Mouse (Mus musculus): ENCODE measurements around the gene Dusp27. TPM values are rescaled to one million over a fixed set of nuclear protein-coding genes. Genes with fewer than 3 reads are reported as not detected.
A peak's percentile ranks its signal among the peaks of the same experiment; 100 is the strongest.

The Dusp27 gene
- total and polyA plus RNA-seq, 3 experiments = 0.11 TPM; not detected in 2

GRCm38 (mm10) chr1:166104858-166105257, 22.9 kb downstream of the Dusp27 start:
- Histone ChIP-seq H3K36me3 (replicated peaks) (no peaks in the 10 kb centered on the region), H3K4me1 (ENCODE audit: insufficient read depth, low read depth, low read length) (peaks cover 6% of the 10 kb centered on the region), H3K9me3 (replicated peaks) (no peaks in the 10 kb centered on the region), H3K27me3 (ENCODE audit: insufficient read depth, low read length) (peaks cover 5% of the 10 kb centered on the region), H3K4me3 (ENCODE audit: low read depth, low read length) (no peak overlapping the region)
- TF ChIP-seq TAL1 (conservative IDR thresholded peaks at IDR 0.05; ENCODE audit: low read depth, low read length) = no peak
- no peak for TF ChIP-seq GATA2 (IDR thresholded peaks at IDR 0.05; ENCODE audit: borderline replicate concordance, low read depth, low read length)
- TF ChIP-seq GATA1 (IDR thresholded peaks at IDR 0.05; ENCODE audit: borderline replicate concordance, low read length) = no peak
- TF ChIP-seq CTCF (IDR thresholded peaks at IDR 0.05; ENCODE audit: low read depth, low read length) = no peak
- no peak for TF ChIP-seq POLR2AphosphoS5 (IDR thresholded peaks at IDR 0.05; ENCODE audit: insufficient replicate concordance, low read depth, low read length)
- ATAC-seq (ENCODE audit: extremely low read depth, insufficient number of reproducible peaks, low FRiP score, poor library complexity, severe bottlenecking) (no peak), DNase-seq (ENCODE audit: low spot score) (no peak)

DNA sequence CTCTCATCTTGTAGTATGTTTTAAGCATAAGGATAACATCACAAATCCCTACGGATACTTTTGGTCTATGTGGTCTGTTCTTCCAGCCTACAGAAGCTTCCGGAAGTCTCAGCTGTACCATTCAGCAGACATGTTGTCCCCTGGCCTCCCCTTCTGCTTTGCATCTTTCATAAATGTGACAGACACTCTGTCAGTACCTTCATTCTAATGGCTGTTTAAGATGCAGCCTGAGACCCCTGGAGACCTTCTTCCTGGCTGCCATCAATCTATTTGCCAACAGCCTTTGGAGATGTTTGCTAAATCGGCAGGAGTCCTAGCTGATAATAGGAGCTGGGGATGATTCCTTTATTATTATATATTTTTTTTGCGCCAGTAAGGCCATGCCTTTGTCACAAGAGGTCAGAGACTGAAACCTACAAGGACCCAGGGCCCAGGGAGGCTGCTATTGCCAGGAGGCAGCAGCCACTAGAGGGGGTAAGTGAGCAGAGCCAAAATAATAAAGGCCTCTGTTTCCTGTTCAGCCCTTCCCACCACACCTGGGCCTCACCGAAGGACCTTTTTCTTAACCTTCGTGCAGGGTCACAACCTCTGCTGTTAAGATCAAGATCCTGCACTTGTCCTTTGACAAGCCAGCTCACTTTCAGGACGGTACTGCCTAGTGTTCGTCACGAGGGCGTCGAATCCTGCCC, 24.7 kb downstream of the Dusp27 start:
- no peak for DNase-seq (ENCODE audit: low spot score)
- H3K4me1 ChIP-seq (ENCODE audit: insufficient read depth, low read depth, low read length) = peaks cover 5% of the 10 kb centered on the region
- H3K27me3 ChIP-seq (ENCODE audit: insufficient read depth, low read length) = peaks cover 10% of the 10 kb centered on the region
- H3K9me3 ChIP-seq (replicated peaks) = no peaks in the 10 kb centered on the region
- no peak overlapping the region for H3K4me3 ChIP-seq (ENCODE audit: low read depth, low read length)
- ATAC-seq (ENCODE audit: extremely low read depth, insufficient number of reproducible peaks, low FRiP score, poor library complexity, severe bottlenecking) = no peak
- H3K36me3 ChIP-seq (replicated peaks) = no peaks in the 10 kb centered on the region
- peak; percentile 48 for TF ChIP-seq CTCF (IDR thresholded peaks at IDR 0.05; ENCODE audit: low read depth, low read length)
- no peak for TF ChIP-seq GATA1 (IDR thresholded peaks at IDR 0.05; ENCODE audit: borderline replicate concordance, low read length)

- Histone ChIP-seq H3K4me3 (ENCODE audit: low read depth, low read length) (no peak overlapping the region), H3K36me3 (replicated peaks) (no peaks in the 10 kb centered on the region), H3K4me1 (ENCODE audit: insufficient read depth, low read depth, low read length) (no peaks in the 10 kb centered on the region), H3K9me3 (replicated peaks) (no peaks in the 10 kb centered on the region), H3K27me3 (ENCODE audit: insufficient read depth, low read length) (peaks cover 10% of the 10 kb centered on the region; the same call in 1 of the 2 replicates)
- ATAC-seq (ENCODE audit: extremely low read depth, insufficient number of reproducible peaks, low FRiP score, poor library complexity, severe bottlenecking) (no peak), DNase-seq (ENCODE audit: low spot score) (no peak)
- TF ChIP-seq GATA2 (IDR thresholded peaks at IDR 0.05; ENCODE audit: borderline replicate concordance, low read depth, low read length) = no peak
- TF ChIP-seq GATA1 (IDR thresholded peaks at IDR 0.05; ENCODE audit: borderline replicate concordance, low read length) = no peak
- no peak for TF ChIP-seq TAL1 (conservative IDR thresholded peaks at IDR 0.05; ENCODE audit: low read depth, low read length)
- TF ChIP-seq POLR2AphosphoS5 (IDR thresholded peaks at IDR 0.05; ENCODE audit: insufficient replicate concordance, low read depth, low read length) = no peak
- no peak for TF ChIP-seq CTCF (IDR thresholded peaks at IDR 0.05; ENCODE audit: low read depth, low read length)
Observed at GRCm38 (mm10) chr1:166098120-166098519, 29.6 kb downstream of the Dusp27 start.

DNA sequence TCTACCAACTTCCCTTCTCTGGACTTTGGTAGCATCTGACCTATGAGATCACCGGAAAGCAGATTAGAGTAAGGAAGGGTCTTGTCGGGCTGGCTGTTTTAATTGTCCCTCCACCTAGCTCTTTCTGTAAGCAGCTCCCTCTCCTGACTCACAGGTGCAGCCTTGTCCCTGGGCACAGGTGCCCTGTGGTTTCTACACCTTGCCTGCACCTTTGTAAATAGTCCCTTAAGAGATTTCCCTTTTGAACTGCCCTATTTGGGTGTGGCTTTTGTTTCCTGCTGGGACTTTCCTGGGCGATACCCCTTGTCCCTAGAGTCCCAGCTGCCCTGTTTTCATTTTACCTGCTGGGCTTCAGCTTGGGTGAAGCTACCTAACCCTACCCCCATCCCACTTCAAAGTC, 33.3 kb downstream of the Dusp27 start:
- TF ChIP-seq TAL1 (conservative IDR thresholded peaks at IDR 0.05; ENCODE audit: low read depth, low read length) = no peak
- DNase-seq (ENCODE audit: low spot score) = no peak
- no peak for ATAC-seq (ENCODE audit: extremely low read depth, insufficient number of reproducible peaks, low FRiP score, poor library complexity, severe bottlenecking)

GRCm38 (mm10) chr1:166090306-166090705, 37.4 kb downstream of the Dusp27 start:
- Histone ChIP-seq H3K9me3 (replicated peaks) (no peaks in the 10 kb centered on the region), H3K27me3 (ENCODE audit: insufficient read depth, low read length) (no peaks in the 10 kb centered on the region; the same call in 1 of the 2 replicates), H3K4me1 (ENCODE audit: insufficient read depth, low read depth, low read length) (no peaks in the 10 kb centered on the region), H3K4me3 (ENCODE audit: low read depth, low read length) (no peak overlapping the region), H3K36me3 (replicated peaks) (no peaks in the 10 kb centered on the region)
- ATAC-seq (ENCODE audit: extremely low read depth, insufficient number of reproducible peaks, low FRiP score, poor library complexity, severe bottlenecking) (no peak), DNase-seq (ENCODE audit: low spot score) (no peak)
- TF ChIP-seq CTCF (IDR thresholded peaks at IDR 0.05; ENCODE audit: low read depth, low read length) (no peak), GATA2 (IDR thresholded peaks at IDR 0.05; ENCODE audit: borderline replicate concordance, low read depth, low read length) (no peak), TAL1 (conservative IDR thresholded peaks at IDR 0.05; ENCODE audit: low read depth, low read length) (no peak), POLR2AphosphoS5 (IDR thresholded peaks at IDR 0.05; ENCODE audit: insufficient replicate concordance, low read depth, low read length) (no peak), GATA1 (IDR thresholded peaks at IDR 0.05; ENCODE audit: borderline replicate concordance, low read length) (no peak)

More for the DNA sequence above, 33.3 kb downstream of the Dusp27 start:
- Histone ChIP-seq H3K27me3 (ENCODE audit: insufficient read depth, low read length) (peaks cover 1% of the 10 kb centered on the region), H3K9me3 (replicated peaks) (no peaks in the 10 kb centered on the region), H3K4me1 (ENCODE audit: insufficient read depth, low read depth, low read length) (no peaks in the 10 kb centered on the region), H3K4me3 (ENCODE audit: low read depth, low read length) (no peak overlapping the region), H3K36me3 (replicated peaks) (no peaks in the 10 kb centered on the region)

DNA sequence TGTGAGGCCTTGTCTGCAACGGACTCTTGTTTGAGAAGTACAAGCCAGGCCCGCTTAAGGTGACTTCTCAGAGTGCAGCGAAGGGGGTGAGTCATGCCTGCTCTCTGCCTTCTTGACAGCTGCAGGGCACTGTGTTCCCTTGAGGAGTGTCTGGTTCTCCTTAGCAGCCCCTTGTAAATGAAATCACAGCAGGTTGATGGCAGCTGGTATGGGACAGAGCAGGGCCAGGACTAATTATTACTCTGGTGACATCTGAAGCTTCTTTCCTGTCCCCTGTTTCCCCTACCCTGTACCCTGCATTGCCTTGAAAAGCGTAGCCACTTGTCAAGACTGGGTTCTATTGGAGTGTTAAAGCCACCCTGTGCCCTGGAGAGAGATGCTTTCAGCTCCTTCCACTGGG, 38.0 kb downstream of the Dusp27 start:
- no peaks in the 10 kb centered on the region for H3K9me3 ChIP-seq (replicated peaks)
- no peak for ATAC-seq (ENCODE audit: extremely low read depth, insufficient number of reproducible peaks, low FRiP score, poor library complexity, severe bottlenecking)
- H3K36me3 ChIP-seq (replicated peaks) = no peaks in the 10 kb centered on the region
- H3K27me3 ChIP-seq (ENCODE audit: insufficient read depth, low read length) = no peaks in the 10 kb centered on the region; the same call in 1 of the 2 replicates
- no peaks in the 10 kb centered on the region for H3K4me1 ChIP-seq (ENCODE audit: insufficient read depth, low read depth, low read length)
- H3K4me3 ChIP-seq (ENCODE audit: low read depth, low read length) = no peak overlapping the region
- TF ChIP-seq CTCF (IDR thresholded peaks at IDR 0.05; ENCODE audit: low read depth, low read length) = no peak
- no peak for TF ChIP-seq GATA1 (IDR thresholded peaks at IDR 0.05; ENCODE audit: borderline replicate concordance, low read length)
- TF ChIP-seq TAL1 (conservative IDR thresholded peaks at IDR 0.05; ENCODE audit: low read depth, low read length) = no peak
- no peak for TF ChIP-seq POLR2AphosphoS5 (IDR thresholded peaks at IDR 0.05; ENCODE audit: insufficient replicate concordance, low read depth, low read length)
- TF ChIP-seq GATA2 (IDR thresholded peaks at IDR 0.05; ENCODE audit: borderline replicate concordance, low read depth, low read length) = no peak
- no peak for DNase-seq (ENCODE audit: low spot score)

Measured in G1E (cell line).